Mouse (Mus musculus): ENCODE data around the gene Triobp. TPM values are rescaled to one million over a fixed set of nuclear protein-coding genes. Genes with fewer than 3 reads are reported as not detected.

Triobp gene
- polyA plus RNA-seq, 1 experiment from 2014 or later, result 38.7 TPM

DNA sequence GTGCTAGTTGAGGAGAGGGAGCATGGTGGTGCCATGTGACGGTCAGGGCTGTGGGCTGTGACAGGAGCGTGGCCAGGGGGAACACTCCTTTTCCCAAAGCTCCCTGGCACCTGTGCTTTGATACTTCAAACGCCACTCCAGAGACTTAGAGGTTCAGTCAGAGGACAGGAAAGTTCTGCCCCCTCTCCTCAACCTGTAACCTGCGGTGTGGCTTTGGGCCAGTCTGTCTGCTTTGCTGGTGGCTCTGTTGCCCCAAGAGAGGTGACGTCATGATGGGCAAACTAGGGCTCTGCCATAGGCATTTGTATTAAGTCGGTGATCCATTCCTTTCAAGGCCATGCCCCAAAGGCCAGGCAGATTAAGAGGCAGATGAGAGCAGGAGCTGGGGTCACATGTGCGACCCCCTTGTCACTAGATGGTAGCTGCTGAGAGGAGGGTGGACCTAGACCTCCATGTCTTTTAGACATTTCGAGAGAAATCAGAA, 30.2 kb downstream of the Triobp start:
- Histone ChIP-seq H3K27ac (no peak overlapping the region), H3K9ac (no peak overlapping the region), H3K9me3 (no peaks in the 10 kb centered on the region), H3K36me3 (0 out of 2 replicates have a peak, but pooled peaks cover 6% of the 10 kb centered on the region), H3K27me3 (no peaks in the 10 kb centered on the region), H3K4me3 (no peak overlapping the region), H3K4me1 (peaks cover 28% of the 10 kb centered on the region), H3K4me2 (no peak overlapping the region)
- WGBS, result 86% methylated on average over 8 of the region's 8 CpGs
- ATAC-seq (ENCODE audit: insufficient number of reproducible peaks, insufficient read depth, low FRiP score, low TSS enrichment, low read depth), result no peak

DNA sequence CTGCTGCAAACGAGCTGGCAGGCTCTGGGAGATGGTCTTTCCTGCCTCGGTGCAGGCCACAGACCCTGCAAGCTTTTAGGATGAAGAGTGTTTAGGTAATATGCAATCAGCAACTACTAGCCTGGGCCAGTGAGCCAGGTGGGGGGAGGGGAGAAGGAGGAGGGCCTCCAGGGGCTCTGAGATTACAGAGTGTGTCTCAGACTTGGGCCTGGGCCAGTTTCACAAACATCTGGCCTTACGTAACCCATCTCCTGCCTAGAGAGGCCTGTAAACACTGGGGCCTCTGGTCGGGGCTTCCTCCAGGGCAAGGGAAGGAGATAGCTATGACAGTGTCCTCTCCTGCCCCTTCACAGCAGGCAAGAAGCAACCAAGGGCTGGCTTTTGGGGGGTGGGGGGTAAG, 31.4 kb downstream of the Triobp start:
- H3K27me3 ChIP-seq, result no peaks in the 10 kb centered on the region
- H3K9ac ChIP-seq, result peak overlapping the region; percentile 60
- H3K4me1 ChIP-seq, result peaks cover 34% of the 10 kb centered on the region
- 0 out of 2 replicates have a peak, but pooled peaks cover 3% of the 10 kb centered on the region for H3K36me3 ChIP-seq
- 5% methylated on average over 4 of the region's 4 CpGs for WGBS
- H3K27ac ChIP-seq, result peak overlapping the region; percentile 83
- H3K4me2 ChIP-seq, result peak overlapping the region; percentile 19
- H3K4me3 ChIP-seq, result no peak overlapping the region
- no peaks in the 10 kb centered on the region for H3K9me3 ChIP-seq
- peak; percentile 8; the same call in 1 of the 2 replicates for ATAC-seq (ENCODE audit: insufficient number of reproducible peaks, insufficient read depth, low FRiP score, low TSS enrichment, low read depth)

DNA sequence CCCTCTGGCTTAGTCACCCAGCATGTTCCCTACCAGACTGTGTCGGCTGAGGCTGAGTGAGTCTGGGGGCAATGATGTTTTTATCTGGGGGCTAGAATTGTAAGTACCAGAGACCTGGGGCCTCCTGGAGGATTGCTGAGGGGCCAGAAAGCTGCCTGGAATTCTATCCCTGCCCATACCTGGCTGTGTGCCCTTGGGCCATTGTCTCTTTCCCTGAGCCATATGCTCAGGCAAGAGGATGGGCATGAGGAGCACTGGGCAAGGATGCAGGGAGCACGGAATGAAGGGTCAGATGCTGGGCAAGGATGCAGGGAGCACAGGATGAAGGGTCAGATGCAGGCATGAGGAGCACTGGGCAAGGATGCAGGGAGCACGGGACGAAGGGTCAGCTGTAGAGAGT, 32.6 kb downstream of the Triobp start:
- peaks cover 46% of the 10 kb centered on the region for H3K4me1 ChIP-seq
- no peaks in the 10 kb centered on the region for H3K27me3 ChIP-seq
- 82% methylated on average over 4 of the region's 4 CpGs for WGBS
- H3K4me2 ChIP-seq, result no peak overlapping the region
- H3K36me3 ChIP-seq, result 0 out of 2 replicates have a peak, but pooled peaks cover 2% of the 10 kb centered on the region
- no peaks in the 10 kb centered on the region for H3K9me3 ChIP-seq
- H3K4me3 ChIP-seq, result no peak overlapping the region
- no peak overlapping the region for H3K27ac ChIP-seq
- peak overlapping the region; percentile 36; the same call in 1 of the 2 replicates for H3K9ac ChIP-seq
- ATAC-seq (ENCODE audit: insufficient number of reproducible peaks, insufficient read depth, low FRiP score, low TSS enrichment, low read depth), result no peak

DNA sequence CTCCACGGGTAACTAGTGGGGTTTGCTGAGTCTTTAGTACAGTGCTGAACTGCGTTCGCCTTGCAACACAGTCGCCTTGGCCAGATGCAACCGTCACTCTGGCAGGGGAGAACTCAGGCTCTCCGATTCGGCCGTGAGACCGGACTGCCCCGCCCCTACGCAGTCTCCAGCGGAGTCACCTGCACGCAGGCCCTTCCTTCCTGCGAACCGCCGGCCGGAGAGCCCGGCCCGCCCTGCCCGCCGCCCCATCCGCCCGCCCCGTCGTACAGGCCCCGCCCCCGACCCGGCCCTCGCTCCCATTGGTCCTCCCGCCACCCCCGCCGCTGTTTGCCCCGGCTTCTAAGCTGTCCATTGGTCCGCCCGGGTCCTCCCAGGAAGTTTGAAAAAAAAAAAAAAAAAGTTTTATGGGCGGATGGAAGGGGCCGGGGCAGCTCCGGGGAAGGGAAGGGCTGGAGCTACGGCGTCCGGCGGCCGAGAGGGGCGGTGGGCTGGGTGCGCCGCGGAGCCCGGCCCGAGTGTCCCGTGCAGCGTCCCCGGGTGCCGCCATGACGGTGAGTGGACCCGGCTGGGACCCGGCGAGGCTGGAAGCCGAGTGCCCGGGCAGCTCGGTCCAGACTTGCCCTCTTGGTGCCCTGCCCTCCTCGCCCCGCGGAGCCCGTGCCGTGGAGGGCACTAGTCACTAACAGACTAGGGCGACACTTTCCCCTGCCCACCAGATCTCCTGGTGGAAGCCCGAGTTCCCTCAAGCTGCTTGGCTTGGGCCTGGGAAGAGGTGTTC, 35.3 kb downstream of the Triobp start:
- H3K4me1 ChIP-seq, result peaks cover 72% of the 10 kb centered on the region
- no peaks in the 10 kb centered on the region for H3K9me3 ChIP-seq
- peak; percentile 76 for ATAC-seq (ENCODE audit: insufficient number of reproducible peaks, insufficient read depth, low FRiP score, low TSS enrichment, low read depth)

DNA sequence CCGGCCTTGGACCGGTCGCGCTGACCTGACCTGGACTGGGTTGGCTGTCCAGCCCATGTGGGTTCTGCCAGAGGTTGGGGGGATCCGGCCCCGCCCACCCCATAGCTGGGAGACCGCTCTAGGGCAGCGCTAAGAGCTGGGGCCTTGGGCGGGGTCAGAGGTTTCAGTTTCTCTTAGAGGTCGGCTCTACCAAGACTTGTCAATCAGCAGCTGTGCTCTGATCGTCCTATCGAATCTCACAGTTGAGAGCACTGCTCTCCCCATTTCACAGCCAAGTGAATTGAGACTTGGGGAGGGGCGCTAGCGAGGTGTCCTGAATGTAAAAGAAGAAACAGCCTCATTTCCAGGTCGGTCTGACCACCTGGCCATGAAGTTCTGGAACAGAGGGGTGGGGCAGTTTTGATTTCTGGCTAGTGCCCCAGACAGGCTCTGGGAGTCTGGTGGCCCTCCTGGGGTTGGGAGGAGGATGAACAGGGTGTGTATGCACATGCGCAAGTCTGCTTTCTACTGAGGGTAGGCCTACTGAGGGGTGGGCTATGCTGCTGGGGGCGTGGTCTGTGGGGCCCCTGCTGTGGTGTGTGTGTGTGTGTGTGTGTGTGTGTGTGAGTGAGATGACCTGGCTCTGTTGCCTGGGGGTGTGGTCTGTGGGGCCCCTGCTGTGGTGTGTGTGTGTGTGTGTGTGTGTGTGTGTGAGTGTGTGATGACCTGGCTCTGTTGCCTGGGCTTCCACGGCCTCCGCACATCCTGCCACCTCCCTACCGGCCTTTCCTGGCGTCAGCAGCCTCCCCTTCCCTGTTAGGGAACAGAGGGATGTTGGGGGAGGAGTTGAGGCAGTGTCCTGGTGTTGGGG, 36.1 kb downstream of the Triobp start:
- H3K36me3 ChIP-seq, result peaks cover 16% of the 10 kb centered on the region
- H3K4me2 ChIP-seq, result peak overlapping the region; percentile 94
- H3K9ac ChIP-seq, result peak overlapping the region; percentile 94
- under 1% methylated on average over 21 of the region's 21 CpGs for WGBS
- peaks cover 75% of the 10 kb centered on the region for H3K4me1 ChIP-seq
- peak overlapping the region; percentile 90 for H3K27ac ChIP-seq
- no peaks in the 10 kb centered on the region for H3K27me3 ChIP-seq
- no peaks in the 10 kb centered on the region for H3K9me3 ChIP-seq
- H3K4me3 ChIP-seq, result peak overlapping the region; percentile 97
- peak; percentile 38 for ATAC-seq (ENCODE audit: insufficient number of reproducible peaks, insufficient read depth, low FRiP score, low TSS enrichment, low read depth)

More for the DNA sequence above, 35.3 kb downstream of the Triobp start:
- WGBS, result under 1% methylated on average over 62 of the region's 67 CpGs
- Histone ChIP-seq H3K27ac (peak overlapping the region; percentile 90), H3K4me3 (peak overlapping the region; percentile 97), H3K9ac (peak overlapping the region; percentile 94), H3K4me2 (peak overlapping the region; percentile 94), H3K36me3 (peaks cover 8% of the 10 kb centered on the region; the same call in 1 of the 2 replicates), H3K27me3 (no peaks in the 10 kb centered on the region)

DNA sequence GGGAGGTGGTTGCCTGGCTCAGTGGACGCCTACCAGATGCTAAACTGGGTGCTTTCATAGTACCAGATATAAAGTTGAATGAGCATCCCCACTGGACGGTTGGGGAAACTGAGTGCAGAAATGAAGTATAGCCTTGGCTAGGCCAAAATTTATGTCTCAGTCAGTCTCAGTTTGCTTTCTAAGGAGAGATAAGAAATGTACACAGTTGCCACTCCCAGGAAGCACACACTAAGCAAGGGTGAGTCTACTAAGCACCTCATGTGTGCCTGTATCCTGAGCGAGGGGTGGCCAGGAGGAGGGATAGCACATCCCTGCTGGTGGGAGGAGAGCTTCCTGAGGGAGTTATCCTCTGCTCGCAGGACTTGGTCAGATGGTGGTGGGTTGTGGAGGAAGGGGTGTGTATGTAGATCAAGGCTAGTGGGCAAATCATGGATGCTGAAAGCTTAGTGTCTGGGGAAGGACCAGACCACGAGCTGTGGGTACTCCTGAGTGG, 36.8 kb downstream of the Triobp start:
- Histone ChIP-seq H3K4me2 (peak overlapping the region; percentile 94), H3K27me3 (no peaks in the 10 kb centered on the region), H3K9ac (peak overlapping the region; percentile 94), H3K9me3 (no peaks in the 10 kb centered on the region), H3K36me3 (peaks cover 22% of the 10 kb centered on the region), H3K4me1 (peaks cover 71% of the 10 kb centered on the region), H3K4me3 (peak overlapping the region; percentile 97), H3K27ac (peak overlapping the region; percentile 90)
- 43% methylated on average over 5 of the region's 5 CpGs for WGBS
- no peak for ATAC-seq (ENCODE audit: insufficient number of reproducible peaks, insufficient read depth, low FRiP score, low TSS enrichment, low read depth)

DNA sequence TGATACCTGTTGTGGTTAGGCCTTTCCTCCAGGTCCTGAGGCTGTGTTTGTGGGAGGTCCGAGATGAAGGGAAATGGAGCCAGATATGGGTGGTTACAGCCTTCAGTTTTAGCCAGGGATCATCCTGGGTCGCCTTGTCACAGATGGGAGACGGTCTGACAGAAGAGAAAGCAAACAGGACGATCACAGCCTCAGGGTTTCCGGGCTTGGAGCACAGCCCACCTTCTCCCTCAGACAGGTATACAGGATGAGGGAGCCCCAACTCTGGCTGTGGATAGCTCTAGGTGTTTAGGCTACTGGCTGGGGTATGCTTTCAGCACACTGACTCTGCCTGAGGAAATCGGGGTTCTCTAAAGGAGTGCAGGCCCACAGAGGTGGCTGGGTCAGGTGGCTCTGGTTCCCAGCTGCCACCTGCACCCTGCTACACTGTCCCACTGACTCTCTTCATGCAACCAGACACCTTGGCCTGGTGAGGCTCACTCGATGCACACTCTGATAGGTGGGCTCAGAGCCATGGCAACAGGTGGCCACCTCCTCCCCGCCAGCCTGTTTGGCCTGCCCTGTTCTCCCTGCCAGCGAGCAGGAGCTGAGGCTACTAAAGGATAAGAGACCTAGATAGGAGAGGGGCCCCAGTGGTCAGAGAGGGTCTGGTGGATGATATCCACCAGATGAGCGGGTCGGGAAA, 39.2 kb downstream of the Triobp start:
- peaks cover 45% of the 10 kb centered on the region for H3K36me3 ChIP-seq
- H3K4me2 ChIP-seq, result no peak overlapping the region
- 58% methylated on average over 11 of the region's 11 CpGs for WGBS
- H3K4me1 ChIP-seq, result peaks cover 61% of the 10 kb centered on the region
- H3K9ac ChIP-seq, result peak overlapping the region; percentile 51
- H3K27ac ChIP-seq, result 0 out of 2 replicates have a peak overlapping the region, but pooled peaks have one; percentile 16
- no peak overlapping the region for H3K4me3 ChIP-seq
- ATAC-seq (ENCODE audit: insufficient number of reproducible peaks, insufficient read depth, low FRiP score, low TSS enrichment, low read depth), result no peak
- no peaks in the 10 kb centered on the region for H3K9me3 ChIP-seq
- H3K27me3 ChIP-seq, result no peaks in the 10 kb centered on the region

DNA sequence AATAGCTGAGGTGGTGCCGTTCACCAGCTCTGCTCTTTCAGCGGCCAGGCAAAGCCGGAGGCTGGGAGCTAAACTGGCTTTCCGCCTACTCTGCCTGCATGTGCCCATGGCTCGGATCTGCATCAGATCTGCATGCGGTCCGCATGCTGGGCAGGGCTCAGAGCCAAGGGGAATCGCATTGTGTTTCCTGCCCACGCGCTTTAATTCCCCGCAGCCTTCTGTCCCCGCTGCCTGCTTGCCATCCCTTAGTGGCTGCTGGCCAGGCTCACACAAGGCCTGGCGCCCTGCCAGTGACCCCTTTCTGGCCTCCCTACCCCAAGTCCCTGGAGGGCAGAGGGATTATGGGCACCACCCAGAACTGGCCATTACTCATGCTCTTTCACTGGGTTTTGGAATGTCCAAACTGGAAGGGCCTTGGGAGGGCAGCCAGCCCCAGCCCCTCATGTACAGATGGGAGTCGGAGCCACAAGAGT, 41.0 kb downstream of the Triobp start:
- peak overlapping the region; percentile 51 for H3K27ac ChIP-seq
- H3K9ac ChIP-seq, result 0 out of 2 replicates have a peak overlapping the region, but pooled peaks have one; percentile 46
- 61% methylated on average over 14 of the region's 14 CpGs for WGBS

DNA sequence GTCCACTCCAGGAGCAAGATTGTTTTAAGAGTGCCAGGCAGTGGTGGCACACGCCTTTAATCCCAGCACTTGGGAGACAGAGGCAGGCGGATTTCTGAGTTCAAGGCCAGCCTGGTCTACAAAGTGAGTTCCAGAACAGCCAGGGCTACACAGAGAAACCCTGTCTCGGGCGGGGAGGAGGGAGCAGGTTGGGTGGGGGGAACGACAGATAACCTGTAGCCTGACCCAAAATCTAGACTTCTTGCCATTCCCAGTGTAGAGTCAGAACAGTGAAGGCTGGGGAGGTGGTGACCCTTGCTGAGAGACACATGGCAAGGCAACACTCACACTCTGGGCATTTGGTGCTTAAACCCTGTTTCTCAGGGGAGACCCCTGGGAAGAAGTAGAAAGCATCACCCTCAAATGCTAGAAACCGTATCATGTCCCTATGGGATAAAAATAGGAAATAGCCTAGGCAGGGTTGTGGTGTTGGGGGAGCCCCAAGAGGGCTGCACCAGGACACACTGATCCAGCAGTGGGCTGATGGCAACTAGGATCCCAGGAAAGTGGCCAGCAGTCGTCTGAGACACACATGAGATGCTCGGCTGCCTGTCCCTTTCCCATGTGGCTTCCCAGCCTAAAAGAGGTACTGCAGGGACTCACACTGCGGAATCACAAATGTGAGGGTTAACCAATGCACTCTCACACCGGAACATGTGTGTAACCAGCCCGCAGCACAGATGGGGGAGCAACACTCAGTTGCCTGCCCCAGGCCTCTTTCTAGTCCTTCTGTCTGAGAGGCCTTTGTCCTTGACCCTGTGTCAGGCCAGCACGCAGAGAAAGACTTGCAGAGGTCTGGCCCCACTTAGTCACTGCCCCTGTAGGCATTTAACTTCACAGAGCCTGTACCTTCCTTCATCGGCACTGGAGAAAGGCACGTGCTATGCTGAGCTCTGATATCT, 41.9 kb downstream of the Triobp start:
- Histone ChIP-seq H3K4me2 (no peak overlapping the region), H3K4me1 (peaks cover 43% of the 10 kb centered on the region), H3K27me3 (no peaks in the 10 kb centered on the region), H3K36me3 (peaks cover 73% of the 10 kb centered on the region), H3K9me3 (no peaks in the 10 kb centered on the region), H3K4me3 (no peak overlapping the region), H3K27ac (no peak overlapping the region; the same call in 1 of the 2 replicates), H3K9ac (no peak overlapping the region)
- 81% methylated on average over 14 of the region's 14 CpGs for WGBS
- ATAC-seq (ENCODE audit: insufficient number of reproducible peaks, insufficient read depth, low FRiP score, low TSS enrichment, low read depth), result no peak

More for the DNA sequence above, 41.0 kb downstream of the Triobp start:
- Histone ChIP-seq H3K4me3 (no peak overlapping the region), H3K9me3 (no peaks in the 10 kb centered on the region), H3K27me3 (no peaks in the 10 kb centered on the region), H3K36me3 (peaks cover 64% of the 10 kb centered on the region), H3K4me1 (peaks cover 52% of the 10 kb centered on the region), H3K4me2 (no peak overlapping the region)
- ATAC-seq (ENCODE audit: insufficient number of reproducible peaks, insufficient read depth, low FRiP score, low TSS enrichment, low read depth), result no peak

DNA sequence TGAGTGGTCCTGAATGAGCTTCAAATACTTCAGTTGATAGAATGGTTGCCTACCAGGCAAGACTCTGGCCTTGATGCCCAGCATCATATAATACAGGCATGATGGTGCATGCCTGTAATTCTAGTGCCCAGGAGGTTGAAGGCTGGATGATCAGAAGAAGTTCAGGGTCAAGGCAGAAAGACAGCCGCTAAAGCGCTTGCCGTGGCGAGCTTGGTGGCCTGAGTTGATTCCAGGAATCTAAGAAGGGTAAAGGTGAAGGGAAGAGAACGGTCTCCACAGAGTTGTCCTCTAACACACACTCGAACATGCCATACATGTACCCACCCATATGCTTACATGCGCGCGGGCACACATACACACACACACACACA, 42.6 kb downstream of the Triobp start:
- ATAC-seq (ENCODE audit: insufficient number of reproducible peaks, insufficient read depth, low FRiP score, low TSS enrichment, low read depth), result no peak
- H3K4me1 ChIP-seq, result peaks cover 36% of the 10 kb centered on the region
- H3K4me2 ChIP-seq, result no peak overlapping the region
- H3K9me3 ChIP-seq, result no peaks in the 10 kb centered on the region
- H3K4me3 ChIP-seq, result no peak overlapping the region
- H3K36me3 ChIP-seq, result peaks cover 79% of the 10 kb centered on the region
- 96% methylated on average over 9 of the region's 9 CpGs for WGBS
- H3K27me3 ChIP-seq, result no peaks in the 10 kb centered on the region
- H3K27ac ChIP-seq, result no peak overlapping the region
- no peak overlapping the region for H3K9ac ChIP-seq

Measured in embryonic facial prominence, embryonic 13.5 days (tissue).